Mouse (Mus musculus) lung, postnatal 10 days (tissue): Measurements from ENCODE around the gene Pnlip.

Source experiments
- DNase-seq: peaks from one replicate; pipeline ENCODE4 v3.0.0; 2021

Gene Pnlip

DNA sequence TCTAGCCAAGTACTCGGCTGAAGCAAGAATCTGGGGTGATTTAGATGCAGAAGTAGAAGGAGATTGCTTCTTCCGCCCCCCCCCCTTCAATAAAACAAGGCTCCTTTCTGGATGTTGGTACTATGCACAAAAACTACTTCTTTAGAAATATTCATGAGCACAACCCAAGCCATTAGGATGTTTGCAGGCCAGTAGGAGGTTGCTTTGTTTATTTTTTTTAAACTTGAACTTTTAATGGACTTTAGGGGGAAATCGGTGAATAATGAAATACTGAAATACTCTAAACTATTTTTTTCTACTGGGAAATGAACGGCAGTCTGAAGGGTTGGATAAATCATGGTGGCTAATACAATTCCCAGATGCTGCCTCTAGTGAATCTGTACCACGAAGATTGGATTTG lies at the start of gene Pnlip:
Gene Pnlip (plus strand): TSS at position 301 of the 400 bp plus-strand sequence.
- no peak for DNase-seq

- peak; percentile 28 for DNase-seq
Observed at GRCm38 (mm10) chr19:58609716-58610115, 42.6 kb upstream of the Pnlip start.

DNA sequence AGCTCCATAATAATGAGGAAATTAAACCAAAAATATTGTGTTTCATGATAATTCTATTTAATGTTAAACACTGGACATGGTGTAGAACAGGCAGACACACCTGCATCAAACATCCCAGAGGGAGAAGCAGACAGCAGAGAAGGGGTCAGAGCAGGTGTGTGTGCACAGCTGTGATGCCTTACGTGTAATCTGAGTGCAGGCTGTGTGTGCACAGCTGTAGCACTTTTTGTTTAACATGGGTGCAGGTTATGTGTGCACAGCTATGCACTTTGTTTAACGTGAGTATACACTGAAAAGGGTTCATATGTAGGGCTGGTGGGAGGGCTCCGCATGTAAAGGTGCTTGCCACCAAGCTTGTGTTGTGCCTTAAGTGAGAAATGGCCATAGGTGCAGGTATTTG lies 39.6 kb upstream of the Pnlip start:
- no peak for DNase-seq

DNA sequence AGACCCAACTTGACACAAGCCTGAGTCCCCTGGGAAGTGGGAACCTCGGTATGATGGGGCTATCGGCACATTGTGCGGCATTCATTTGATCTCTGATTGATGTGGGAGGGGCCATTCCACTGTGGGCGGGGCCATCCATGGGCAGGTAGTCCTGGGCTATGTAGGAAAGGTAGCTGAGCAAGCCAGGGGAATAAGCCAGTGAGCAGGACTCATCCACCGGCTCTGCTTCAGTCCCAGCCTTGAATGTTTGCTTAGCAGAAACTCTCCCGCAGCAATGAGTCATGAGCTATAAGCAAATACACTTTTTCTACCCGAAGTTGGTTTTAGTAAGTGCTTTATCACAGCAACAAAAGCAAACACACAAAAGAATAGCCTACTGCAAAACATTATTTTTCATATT lies 35.7 kb upstream of the Pnlip start:
- no peak for DNase-seq

- DNase-seq = no peak
Observed at GRCm38 (mm10) chr19:58620661-58621060, 31.6 kb upstream of the Pnlip start.

DNA sequence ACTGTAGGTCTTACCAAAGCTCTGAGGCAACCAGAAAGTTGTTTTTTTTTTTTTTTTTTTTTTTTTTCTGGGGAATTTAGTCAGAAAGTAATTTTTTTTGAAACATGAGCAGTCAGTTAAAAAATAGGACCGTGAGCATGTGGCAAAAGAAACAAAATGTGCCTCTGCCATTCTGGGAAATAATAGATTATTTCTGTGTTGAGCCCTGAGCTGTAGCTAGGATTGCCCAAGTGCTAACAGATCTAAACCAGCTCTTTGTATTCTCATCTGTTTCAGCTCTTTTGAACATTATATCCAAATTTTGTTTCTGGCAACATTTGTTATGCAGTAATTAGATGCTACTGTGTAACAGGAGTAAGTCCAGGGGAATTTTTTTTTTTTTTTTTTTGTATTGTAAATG lies 30.7 kb upstream of the Pnlip start:
- DNase-seq = no peak

DNA sequence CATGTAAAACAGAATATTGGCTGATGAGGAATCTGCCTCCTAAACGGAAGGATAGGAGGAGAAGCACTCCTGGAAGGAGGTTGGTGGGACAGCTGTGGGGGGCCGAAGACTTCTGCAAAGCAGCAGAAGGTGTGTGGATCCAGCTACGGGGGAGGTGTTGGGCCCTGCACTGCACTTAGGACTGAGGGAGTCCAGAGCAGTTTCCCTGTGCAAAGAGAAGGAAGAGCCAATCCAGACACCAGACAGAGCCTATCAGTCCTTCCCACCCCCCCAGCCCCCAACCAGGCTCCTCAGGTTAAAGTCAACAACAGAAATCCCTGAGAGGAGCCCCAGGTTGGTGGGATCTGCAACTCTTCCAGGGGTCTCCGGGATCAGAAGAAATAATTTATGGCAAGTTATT lies 27.5 kb upstream of the Pnlip start:
- DNase-seq = no peak

DNA sequence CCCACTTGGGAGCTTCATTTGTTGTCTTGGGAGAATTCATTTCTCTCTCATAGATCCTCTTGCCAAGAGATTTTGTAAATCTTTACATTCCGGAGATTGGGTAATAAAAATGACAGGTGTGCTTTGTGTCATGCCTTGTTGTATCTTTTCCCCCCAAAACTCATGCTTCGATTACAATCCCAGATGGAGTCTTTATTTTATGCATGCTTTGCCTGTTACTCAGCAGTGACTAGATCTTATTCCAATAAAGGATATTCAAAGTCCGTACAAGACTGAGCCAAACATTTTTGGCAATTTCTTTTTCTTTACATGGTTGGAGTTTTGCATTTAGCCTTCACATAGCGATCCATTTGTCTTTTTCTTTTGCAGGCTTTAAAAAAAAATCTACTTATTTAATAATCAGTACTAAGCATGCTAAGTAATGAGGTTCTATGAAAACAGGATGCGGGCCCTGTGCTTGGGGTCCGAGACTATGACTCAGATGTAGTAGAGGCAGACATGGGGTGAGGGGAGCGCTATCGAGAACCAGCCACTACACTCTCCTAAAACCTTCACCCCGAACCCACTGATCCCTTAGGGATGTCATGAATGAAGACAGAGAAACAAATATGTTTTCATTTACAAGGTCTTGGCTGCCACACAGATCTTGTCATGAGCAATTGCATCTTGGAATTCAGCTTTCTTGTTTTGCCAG lies 26.9 kb upstream of the Pnlip start:
- no peak for DNase-seq

GRCm38 (mm10) chr19:58627406-58628337 lies 24.6 kb upstream of the Pnlip start:
- peak; percentile 37 for DNase-seq

GRCm38 (mm10) chr19:58629351-58629773 lies 22.9 kb upstream of the Pnlip start:
- DNase-seq = no peak

GRCm38 (mm10) chr19:58650036-58650435 lies 2.3 kb upstream of the Pnlip start:
- DNase-seq = no peak

GRCm38 (mm10) chr19:58662098-58662497 lies 9.8 kb downstream of the Pnlip start:
- DNase-seq = no peak

- DNase-seq = peak; percentile 8
Observed at GRCm38 (mm10) chr19:58663317-58663716, 11.0 kb downstream of the Pnlip start.

DNA sequence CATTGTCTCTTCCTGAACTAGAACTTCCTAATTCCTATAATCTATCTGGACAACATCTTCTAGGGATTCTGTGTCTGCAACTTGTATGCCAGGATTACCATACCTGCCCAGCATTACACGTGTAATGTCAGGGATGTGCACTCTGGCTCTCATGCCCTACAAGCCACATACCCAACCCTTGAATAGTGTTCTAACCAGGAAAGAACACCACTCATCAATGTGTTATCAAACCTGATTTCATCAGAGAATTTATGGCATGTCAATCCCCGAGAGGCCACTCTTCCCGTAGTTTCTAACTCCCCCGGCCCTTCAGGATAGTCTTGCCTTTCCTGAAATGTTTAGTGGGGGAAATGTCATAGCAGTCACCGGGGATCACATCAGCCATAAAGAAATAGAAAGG lies 12.6 kb downstream of the Pnlip start:
- DNase-seq = no peak

GRCm38 (mm10) chr19:58674644-58675043 lies 22.3 kb downstream of the Pnlip start:
- DNase-seq = peak; percentile 34

DNA sequence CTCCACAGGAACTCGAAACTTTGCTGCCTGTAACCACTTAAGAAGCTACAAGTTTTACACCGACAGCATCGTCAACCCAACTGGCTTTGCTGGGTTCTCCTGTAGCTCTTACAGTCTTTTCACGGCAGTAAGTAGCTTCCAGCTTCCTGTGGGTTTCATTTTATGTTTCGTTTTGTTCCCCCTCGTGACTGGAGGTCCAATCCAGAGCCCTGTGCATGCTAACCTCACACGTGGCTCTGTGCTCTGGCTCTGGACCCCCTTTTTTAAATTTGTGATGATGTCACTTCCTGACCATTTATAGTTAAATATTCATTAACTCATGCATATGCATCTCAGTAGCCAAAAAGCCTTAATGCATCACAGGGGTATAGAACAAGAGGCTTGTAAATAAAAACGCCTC lies 24.8 kb downstream of the Pnlip start:
- no peak for DNase-seq

GRCm38 (mm10) chr19:58688933-58689332 lies 36.6 kb downstream of the Pnlip start:
- DNase-seq = no peak

- no peak for DNase-seq
Observed at GRCm38 (mm10) chr19:58695314-58695713, 43.0 kb downstream of the Pnlip start.

- no peak for DNase-seq
Observed at GRCm38 (mm10) chr19:58696235-58696634, 43.9 kb downstream of the Pnlip start.

DNA sequence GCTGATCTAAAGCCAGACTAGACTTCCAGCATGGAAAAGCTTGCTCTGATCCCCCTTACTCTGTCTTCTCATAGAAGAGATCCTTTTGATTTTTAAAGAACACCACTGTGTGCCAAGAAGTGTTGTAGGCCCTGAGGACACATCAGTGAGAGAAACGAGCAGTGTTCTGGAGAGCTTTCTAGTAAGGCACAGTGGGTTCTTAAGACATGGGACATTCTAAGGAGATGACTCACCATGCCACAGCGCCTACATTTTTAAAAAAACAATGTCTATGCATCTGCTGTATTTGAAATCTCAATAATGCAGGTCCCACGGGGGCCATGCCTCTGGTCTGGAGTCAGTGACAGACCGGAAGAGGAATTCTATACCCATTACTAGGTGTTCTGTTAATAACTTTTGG lies 52.3 kb downstream of the Pnlip start:
- no peak for DNase-seq

- DNase-seq = no peak
Observed at GRCm38 (mm10) chr19:58708611-58709010, 56.3 kb downstream of the Pnlip start.

DNA sequence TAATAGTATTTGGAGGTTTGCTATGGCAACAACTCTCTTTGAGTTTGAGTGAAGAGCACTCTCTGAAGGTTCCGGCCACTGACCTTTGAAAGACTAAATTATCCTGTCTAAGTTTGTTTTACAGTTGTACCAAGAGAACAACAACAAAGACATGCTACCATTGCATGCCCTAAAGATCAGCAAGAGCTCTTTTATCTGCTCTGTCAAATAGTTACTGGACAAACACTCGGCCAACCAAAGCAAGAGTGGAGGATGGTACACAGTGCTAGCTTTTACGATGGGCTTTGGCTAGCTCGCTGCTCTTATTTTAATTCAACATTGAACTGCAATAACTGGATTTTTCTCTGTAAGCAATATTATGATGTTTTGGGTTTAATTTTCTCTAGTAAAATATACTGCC lies 65.6 kb downstream of the Pnlip start:
- no peak for DNase-seq

GRCm38 (mm10) chr19:58720439-58720838 lies 68.1 kb downstream of the Pnlip start:
- no peak for DNase-seq

- DNase-seq = no peak
Observed at GRCm38 (mm10) chr19:58726551-58726950, 74.3 kb downstream of the Pnlip start.
